Mouse (Mus musculus): Measurements from ENCODE around the gene Ccdc54. TPM values are rescaled to one million over a fixed set of nuclear protein-coding genes. Genes with fewer than 3 reads are reported as not detected.

Gene Ccdc54
- not detected for polyA plus RNA-seq (2012; fragmentation: generic; extraction: Trizol)

- H3K4me2 ChIP-seq (ENCODE audit: low read depth) = no peak within 1 kb of the TSS
These were observed at the start of gene Ccdc54 for GRCm38 (mm10) chr16:50591054-50591453. Gene Ccdc54, minus strand, starts transcription at chr16:50591154.

GRCm38 (mm10) chr16:50632585-50632984, 41.6 kb upstream of the Ccdc54 start:
- no peak overlapping the region for H3K4me2 ChIP-seq (ENCODE audit: low read depth)
- TF ChIP-seq POLR2A (IDR thresholded peaks at IDR 0.05; ENCODE audit: insufficient read length, low read depth) (no peak), CEBPB (IDR thresholded peaks at IDR 0.05; ENCODE audit: insufficient read depth, poor library complexity, severe bottlenecking) (0 out of 2 replicates have a peak, but pooled peaks have one; percentile 23), MYOD1 (IDR thresholded peaks at IDR 0.05; ENCODE audit: control insufficient read depth in 1 of 3, insufficient read length in 2 of 3, low read depth in 2 of 3) (peak in 1 of 3 experiments; percentile 21), USF1 (IDR thresholded peaks at IDR 0.05; ENCODE audit: low read depth) (no peak), REST (IDR thresholded peaks at IDR 0.05; ENCODE audit: insufficient read depth, insufficient read length) (no peak), POLR2AphosphoS2 (IDR thresholded peaks at IDR 0.05; ENCODE audit: insufficient read length, low read depth) (no peak), MAX (IDR thresholded peaks at IDR 0.05; ENCODE audit: low read depth) (no peak)

More at GRCm38 (mm10) chr16:50591054-50591453, at the start of gene Ccdc54:
- no peak within 1 kb of the TSS for H3K4me3 ChIP-seq
- H3K36me3 ChIP-seq (ENCODE audit: control insufficient read depth, insufficient read depth) = no peaks in the 10 kb centered on the region
- TF ChIP-seq POLR2A (IDR thresholded peaks at IDR 0.05; ENCODE audit: insufficient read length, low read depth) = no peak
- H3ac ChIP-seq (ENCODE audit: control insufficient read depth, insufficient read length) = no peak within 1 kb of the TSS
- no peaks in the 10 kb centered on the region for H3K27me3 ChIP-seq (ENCODE audit: control insufficient read depth, insufficient read depth, insufficient read length)
- H3K79me2 ChIP-seq (ENCODE audit: control insufficient read depth, insufficient read depth) = no peaks in the 10 kb centered on the region

GRCm38 (mm10) chr16:50615569-50615968, 24.6 kb upstream of the Ccdc54 start:
- TF ChIP-seq TCF3 (IDR thresholded peaks at IDR 0.05; ENCODE audit: insufficient read length, low read depth) (no peak), MAX (IDR thresholded peaks at IDR 0.05; ENCODE audit: low read depth) (no peak), POLR2AphosphoS2 (IDR thresholded peaks at IDR 0.05; ENCODE audit: insufficient read length, low read depth) (no peak), POLR2A (IDR thresholded peaks at IDR 0.05; ENCODE audit: insufficient read length, low read depth) (no peak), SRF (IDR thresholded peaks at IDR 0.05; ENCODE audit: control insufficient read depth, insufficient read length, low read depth) (no peak), MYOD1 (IDR thresholded peaks at IDR 0.05; ENCODE audit: control insufficient read depth in 1 of 3, insufficient read length in 2 of 3, low read depth in 2 of 3) (no peak), USF1 (IDR thresholded peaks at IDR 0.05; ENCODE audit: low read depth) (no peak), MYOG (IDR thresholded peaks at IDR 0.05; ENCODE audit: control insufficient read depth in 1 of 3, insufficient read depth in 1 of 3, insufficient read length in 2 of 3, low read depth in 2 of 3) (no peak), CEBPB (IDR thresholded peaks at IDR 0.05; ENCODE audit: insufficient read depth, poor library complexity, severe bottlenecking) (no peak), E2F4 (IDR thresholded peaks at IDR 0.05; ENCODE audit: insufficient read depth) (no peak), REST (IDR thresholded peaks at IDR 0.05; ENCODE audit: insufficient read depth, insufficient read length) (no peak), TCF12 (IDR thresholded peaks at IDR 0.05; ENCODE audit: insufficient read depth, poor library complexity, severe bottlenecking) (no peak)

More at GRCm38 (mm10) chr16:50632585-50632984, 41.6 kb upstream of the Ccdc54 start:
- H3ac ChIP-seq (ENCODE audit: control insufficient read depth, insufficient read length) = no peak overlapping the region
- no peaks in the 10 kb centered on the region for H3K36me3 ChIP-seq (ENCODE audit: control insufficient read depth, insufficient read depth)
- no peaks in the 10 kb centered on the region for H3K27me3 ChIP-seq (ENCODE audit: control insufficient read depth, insufficient read depth, insufficient read length)
- H3K4me3 ChIP-seq = no peak overlapping the region
- H3K79me2 ChIP-seq (ENCODE audit: control insufficient read depth, insufficient read depth) = no peaks in the 10 kb centered on the region

GRCm38 (mm10) chr16:50612944-50613343, 22.0 kb upstream of the Ccdc54 start:
- Histone ChIP-seq H3K79me2 (ENCODE audit: control insufficient read depth, insufficient read depth) (no peaks in the 10 kb centered on the region), H3K27me3 (ENCODE audit: control insufficient read depth, insufficient read depth, insufficient read length) (no peaks in the 10 kb centered on the region), H3K4me2 (ENCODE audit: low read depth) (no peak overlapping the region), H3K36me3 (ENCODE audit: control insufficient read depth, insufficient read depth) (no peaks in the 10 kb centered on the region), H3ac (ENCODE audit: control insufficient read depth, insufficient read length) (no peak overlapping the region), H3K4me3 (no peak overlapping the region)
- TF ChIP-seq REST (IDR thresholded peaks at IDR 0.05; ENCODE audit: insufficient read depth, insufficient read length) (no peak), TCF12 (IDR thresholded peaks at IDR 0.05; ENCODE audit: insufficient read depth, poor library complexity, severe bottlenecking) (no peak), MYOD1 (IDR thresholded peaks at IDR 0.05; ENCODE audit: control insufficient read depth in 1 of 3, insufficient read length in 2 of 3, low read depth in 2 of 3) (no peak), E2F4 (IDR thresholded peaks at IDR 0.05; ENCODE audit: insufficient read depth) (no peak), SRF (IDR thresholded peaks at IDR 0.05; ENCODE audit: control insufficient read depth, insufficient read length, low read depth) (no peak), TCF3 (IDR thresholded peaks at IDR 0.05; ENCODE audit: insufficient read length, low read depth) (no peak), MYOG (IDR thresholded peaks at IDR 0.05; ENCODE audit: control insufficient read depth in 1 of 3, insufficient read depth in 1 of 3, insufficient read length in 2 of 3, low read depth in 2 of 3) (no peak), POLR2A (IDR thresholded peaks at IDR 0.05; ENCODE audit: insufficient read length, low read depth) (no peak), MAX (IDR thresholded peaks at IDR 0.05; ENCODE audit: low read depth) (no peak), CEBPB (IDR thresholded peaks at IDR 0.05; ENCODE audit: insufficient read depth, poor library complexity, severe bottlenecking) (no peak), USF1 (IDR thresholded peaks at IDR 0.05; ENCODE audit: low read depth) (no peak), POLR2AphosphoS2 (IDR thresholded peaks at IDR 0.05; ENCODE audit: insufficient read length, low read depth) (no peak)

More at GRCm38 (mm10) chr16:50615569-50615968, 24.6 kb upstream of the Ccdc54 start:
- H3K4me3 ChIP-seq = no peak overlapping the region
- no peaks in the 10 kb centered on the region for H3K79me2 ChIP-seq (ENCODE audit: control insufficient read depth, insufficient read depth)
- no peak overlapping the region for H3K4me2 ChIP-seq (ENCODE audit: low read depth)
- H3ac ChIP-seq (ENCODE audit: control insufficient read depth, insufficient read length) = no peak overlapping the region
- no peaks in the 10 kb centered on the region for H3K36me3 ChIP-seq (ENCODE audit: control insufficient read depth, insufficient read depth)
- no peaks in the 10 kb centered on the region for H3K27me3 ChIP-seq (ENCODE audit: control insufficient read depth, insufficient read depth, insufficient read length)

- no peaks in the 10 kb centered on the region for H3K36me3 ChIP-seq (ENCODE audit: control insufficient read depth, insufficient read depth)
These were observed 19.6 kb upstream of the Ccdc54 start for GRCm38 (mm10) chr16:50610580-50610979.

More at GRCm38 (mm10) chr16:50610580-50610979, 19.6 kb upstream of the Ccdc54 start:
- TF ChIP-seq POLR2A (IDR thresholded peaks at IDR 0.05; ENCODE audit: insufficient read length, low read depth) (no peak), REST (IDR thresholded peaks at IDR 0.05; ENCODE audit: insufficient read depth, insufficient read length) (no peak), MAX (IDR thresholded peaks at IDR 0.05; ENCODE audit: low read depth) (no peak), USF1 (IDR thresholded peaks at IDR 0.05; ENCODE audit: low read depth) (no peak), TCF3 (IDR thresholded peaks at IDR 0.05; ENCODE audit: insufficient read length, low read depth) (no peak), MYOD1 (IDR thresholded peaks at IDR 0.05; ENCODE audit: control insufficient read depth in 1 of 3, insufficient read length in 2 of 3, low read depth in 2 of 3) (no peak), CEBPB (IDR thresholded peaks at IDR 0.05; ENCODE audit: insufficient read depth, poor library complexity, severe bottlenecking) (no peak), TCF12 (IDR thresholded peaks at IDR 0.05; ENCODE audit: insufficient read depth, poor library complexity, severe bottlenecking) (no peak), E2F4 (IDR thresholded peaks at IDR 0.05; ENCODE audit: insufficient read depth) (no peak), MYOG (IDR thresholded peaks at IDR 0.05; ENCODE audit: control insufficient read depth in 1 of 3, insufficient read depth in 1 of 3, insufficient read length in 2 of 3, low read depth in 2 of 3) (no peak), POLR2AphosphoS2 (IDR thresholded peaks at IDR 0.05; ENCODE audit: insufficient read length, low read depth) (no peak), SRF (IDR thresholded peaks at IDR 0.05; ENCODE audit: control insufficient read depth, insufficient read length, low read depth) (no peak)
- Histone ChIP-seq H3K4me2 (ENCODE audit: low read depth) (no peak overlapping the region), H3ac (ENCODE audit: control insufficient read depth, insufficient read length) (no peak overlapping the region), H3K79me2 (ENCODE audit: control insufficient read depth, insufficient read depth) (no peaks in the 10 kb centered on the region), H3K27me3 (ENCODE audit: control insufficient read depth, insufficient read depth, insufficient read length) (no peaks in the 10 kb centered on the region), H3K4me3 (no peak overlapping the region)
